Mouse (Mus musculus) embryonic stem cell, embryonic (primary cell): ENCODE data around the gene Hcn2.

Source experiments
- CTCF ChIA-PET, 4 experiments: fragments of 300-600 bp in 2 of 4; fragments of 350-600 bp in 2 of 4; sonication (Branson Sonifier 250); formaldehyde crosslinking; loops; one replicate each; lab custom pipeline; 2022; ENCODE audit warnings: inconsistent platforms in 2 of 4; lab: Charles Lee
- POLR2A ChIA-PET, 4 experiments: fragments of 300-600 bp in 2 of 4; fragments of 350-600 bp in 2 of 4; sonication (Branson Sonifier 250); formaldehyde crosslinking; loops; one replicate each; lab custom pipeline; 2022; ENCODE audit warnings: antibody characterized with exemption in 4 of 4, inconsistent platforms in 1 of 4; lab: Charles Lee

Gene Hcn2

GRCm38 (mm10) chr10:79716254-79716987, at the start of gene Hcn2:
Gene Hcn2 (plus strand): TSS chr10:79716634.
- ChIA-PET CTCF (interaction anchor here in 1 of 4 experiments (1.8 to 2.2 kb wide), 3 partner anchors 8 to 21 kb away, joined by 5 to 12 read pairs (median 6); no protein-coding TSS in a partner anchor), POLR2A (interaction anchor here in 2 of 4 experiments (1.0 to 2.4 kb wide), 2 partner anchors 12 to 13 kb away, joined by 3 to 14 read pairs; partner anchors contain the start of gene Bsg (in 1 of the 2))

DNA sequence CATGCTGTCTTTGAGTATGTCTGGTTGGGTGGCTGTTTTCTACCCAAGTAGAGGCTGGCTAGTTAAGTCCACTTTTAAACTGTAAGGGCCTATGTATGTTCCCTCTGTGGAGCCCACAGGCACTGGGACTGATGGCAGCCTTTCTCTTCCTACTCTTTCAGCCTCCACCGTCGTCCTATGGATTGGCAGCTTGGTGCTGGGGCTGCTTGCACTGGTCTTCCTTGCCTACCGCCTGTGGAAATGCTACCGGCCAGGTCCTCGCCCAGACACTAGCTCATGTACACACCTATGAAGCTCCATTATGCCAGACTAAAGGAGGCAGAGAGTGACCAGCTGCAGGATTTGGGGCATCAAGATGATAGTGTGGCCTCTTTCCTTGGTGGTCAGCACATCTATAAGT, 48.4 kb upstream of the Hcn2 start:
- ChIA-PET POLR2A (interaction anchor here in 2 of 4 experiments (0.6 to 18.2 kb wide), 7 partner anchors 14 to 969 kb away, joined by 3 to 367 read pairs (median 4); partner anchors contain the start of genes Cdc34 (in 2 of the 2) and Gzmm (in 2 of the 2)), CTCF (interaction anchor here in 3 of 4 experiments (0.8 to 8.8 kb wide), 7 partner anchors 9 to 73 kb away, joined by 3 to 57 read pairs (median 3); partner anchors contain the start of genes C2cd4c (in 1 of the 3) and Cdc34 (in 1 of the 3))

DNA sequence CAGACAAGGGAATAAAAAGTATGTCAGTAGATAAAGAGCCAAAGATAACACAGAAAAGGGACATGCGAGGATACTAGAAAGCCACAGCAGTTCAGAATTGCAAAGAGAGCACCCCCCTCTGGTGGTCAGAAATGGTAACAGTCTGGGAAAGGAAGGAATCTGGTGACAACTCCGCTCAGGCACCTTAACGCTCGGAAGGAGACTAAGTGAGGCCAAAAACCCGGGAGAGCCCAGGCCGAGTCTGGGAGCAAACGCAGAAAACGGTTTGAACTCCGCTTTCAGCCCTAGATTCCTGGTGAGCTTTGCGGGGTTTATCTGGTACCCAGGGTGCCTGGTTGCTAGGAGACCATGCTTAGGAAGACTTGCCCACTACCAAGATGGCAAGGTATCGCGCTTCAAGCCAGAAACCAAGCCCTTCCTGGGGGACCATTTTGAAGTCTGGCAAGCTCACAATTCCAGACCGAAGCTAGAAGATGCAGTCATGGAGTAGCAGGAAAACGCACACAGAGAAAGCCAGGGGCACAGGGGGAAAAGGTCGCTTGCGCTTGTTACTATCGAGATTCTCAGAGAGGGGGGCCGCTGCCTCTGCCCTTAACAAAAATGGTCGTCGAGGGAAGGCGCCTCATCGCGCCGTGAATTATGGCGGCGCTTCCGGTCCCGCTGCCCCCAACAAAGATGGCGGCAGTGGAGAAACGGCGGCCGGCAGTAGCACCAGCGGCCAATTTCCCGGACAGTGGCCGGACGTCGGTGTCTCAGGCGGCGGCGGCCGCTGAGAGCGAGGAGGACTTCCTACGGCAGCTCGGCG, 47.5 kb upstream of the Hcn2 start, which contains the start of gene Tpgs1:
Gene Tpgs1, plus strand, starts transcription at position 599 of the 805 bp plus-strand sequence.
- CTCF ChIA-PET, result interaction anchor here (0.6 to 3.1 kb wide), 14 partner anchors 10 to 1292 kb away, joined by 3 to 14 read pairs (median 4); partner anchors contain the start of genes Cdc34 (in 1 of the 4) and Wdr18 (in 1 of the 4)
- POLR2A ChIA-PET, result interaction anchor here in 3 of 4 experiments (1.0 to 18.2 kb wide), 18 partner anchors 7 to 185 kb away, joined by 3 to 367 read pairs (median 6); partner anchors contain the start of genes Cdc34 (in 3 of the 3), Bsg (in 2 of the 3), Gzmm (in 2 of the 3) and C2cd4c (in 1 of the 3)

DNA sequence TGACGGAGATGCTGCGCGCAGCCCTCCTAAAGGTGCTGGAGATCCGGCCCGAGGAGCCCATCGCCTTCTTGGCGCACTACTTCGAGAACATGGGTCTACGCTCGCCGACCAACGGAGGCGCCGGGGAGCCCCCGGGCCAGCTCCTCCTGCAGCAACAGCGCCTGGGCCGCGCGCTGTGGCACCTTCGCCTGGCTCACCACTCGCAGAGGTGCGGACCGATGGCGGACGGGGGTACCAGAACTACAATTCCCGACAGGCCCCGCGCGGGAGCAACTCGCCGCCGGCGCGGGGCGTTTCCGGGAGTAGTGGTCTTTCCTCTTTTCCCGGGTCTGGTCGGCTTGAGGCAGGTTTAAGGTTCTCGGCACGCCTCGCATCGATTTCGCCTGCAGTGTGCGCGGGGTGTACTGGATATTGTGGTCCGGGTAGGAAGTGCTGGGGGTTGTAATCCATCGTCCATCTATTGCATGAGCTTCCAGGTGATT, 46.8 kb upstream of the Hcn2 start:
- CTCF ChIA-PET, result interaction anchor here (0.6 to 3.1 kb wide), 12 partner anchors 8 to 1291 kb away, joined by 3 to 14 read pairs (median 4); partner anchors contain the start of genes Cdc34 (in 1 of the 4) and Wdr18 (in 1 of the 4)

GRCm38 (mm10) chr10:79670071-79670888, 46.2 kb upstream of the Hcn2 start:
- ChIA-PET CTCF (interaction anchor here in 3 of 4 experiments (0.6 to 3.1 kb wide), 10 partner anchors 9 to 1291 kb away, joined by 3 to 14 read pairs (median 4); partner anchors contain the start of genes Cdc34 (in 1 of the 3) and Wdr18 (in 1 of the 3)), POLR2A (interaction anchor here (0.5 to 18.2 kb wide), 42 partner anchors 8 to 699 kb away, joined by 3 to 367 read pairs (median 4); partner anchors contain the start of genes Cdc34 (in 3 of the 4), Bsg (in 2 of the 4), C2cd4c (in 2 of the 4) and Gzmm (in 2 of the 4))

More for the DNA sequence above, 46.8 kb upstream of the Hcn2 start:
- POLR2A ChIA-PET, result interaction anchor here in 3 of 4 experiments (0.9 to 18.2 kb wide), 28 partner anchors 8 to 241 kb away, joined by 3 to 367 read pairs (median 5); partner anchors contain the start of genes Cdc34 (in 3 of the 3), Bsg (in 2 of the 3), C2cd4c (in 2 of the 3) and Gzmm (in 2 of the 3)

DNA sequence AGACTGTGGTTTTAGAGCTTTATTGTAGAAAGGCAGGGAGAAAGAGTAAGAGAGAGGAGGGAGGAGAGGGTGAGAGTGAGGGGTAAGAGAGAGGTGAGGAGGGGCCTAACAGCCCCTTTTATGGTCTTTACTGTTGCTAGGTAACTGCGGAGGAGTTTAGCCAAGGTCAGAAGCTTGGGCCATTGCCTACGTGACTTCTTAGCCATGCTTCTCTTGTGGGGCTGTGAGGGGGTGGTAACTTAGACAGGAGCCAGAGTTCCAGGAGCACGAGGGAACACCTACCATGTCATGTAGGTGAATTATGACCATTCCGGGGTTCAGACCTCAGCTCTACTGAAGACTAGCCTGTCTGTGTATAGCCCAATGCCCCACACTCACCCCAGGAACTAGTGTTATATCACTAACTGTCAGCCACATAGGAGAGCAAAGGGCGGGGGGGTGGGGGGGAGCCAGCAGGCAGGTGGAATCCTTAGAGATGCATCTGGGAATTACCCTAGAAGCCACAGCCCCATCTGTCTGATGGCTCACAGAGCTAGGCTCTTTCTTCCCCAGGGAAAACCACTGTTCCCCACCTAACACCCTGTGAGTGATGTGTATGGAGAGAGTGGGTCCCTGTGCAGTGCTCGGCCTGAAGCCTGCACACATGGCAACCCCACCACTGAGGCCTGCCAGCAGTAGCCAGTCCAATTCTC, 44.9 kb upstream of the Hcn2 start:
- ChIA-PET POLR2A (interaction anchor here (0.5 to 18.2 kb wide), 51 partner anchors 9 to 1932 kb away, joined by 3 to 367 read pairs (median 4); partner anchors contain the start of genes Bsg (in 3 of the 4), Cdc34 (in 3 of the 4), C2cd4c (in 2 of the 4) and Gzmm (in 2 of the 4)), CTCF (interaction anchor here (0.6 to 3.1 kb wide), 24 partner anchors 7 to 1466 kb away, joined by 3 to 23 read pairs (median 5); partner anchors contain the start of genes Madcam1 (in 2 of the 4), Bsg (in 1 of the 4), C2cd4c (in 1 of the 4) and Cdc34 (in 1 of the 4))

DNA sequence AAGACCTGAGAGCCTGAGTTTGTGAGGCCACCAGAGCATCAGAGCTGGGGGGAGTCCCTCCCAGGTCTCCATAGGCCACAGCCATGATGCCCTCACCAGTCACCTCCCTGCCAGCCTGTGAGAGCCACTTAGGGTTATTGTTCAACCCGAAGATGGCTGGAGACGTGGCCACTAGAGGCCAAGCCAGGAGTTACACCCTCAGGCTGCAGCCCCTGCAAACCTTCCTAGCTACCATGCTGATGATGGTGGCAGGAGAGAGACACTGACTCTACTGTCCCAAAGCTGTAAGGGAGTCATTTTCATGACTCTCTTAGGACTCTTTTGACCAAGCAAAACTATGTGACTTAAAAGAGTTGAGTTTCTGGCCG, 44.4 kb upstream of the Hcn2 start:
- CTCF ChIA-PET, result interaction anchor here in 3 of 4 experiments (0.6 to 2.6 kb wide), 21 partner anchors 7 to 163 kb away, joined by 3 to 23 read pairs (median 5); partner anchors contain the start of genes Madcam1 (in 2 of the 3), Bsg (in 1 of the 3), C2cd4c (in 1 of the 3) and Cdc34 (in 1 of the 3)
- POLR2A ChIA-PET, result interaction anchor here in 3 of 4 experiments (0.6 to 18.2 kb wide), 40 partner anchors 8 to 482 kb away, joined by 3 to 367 read pairs (median 4); partner anchors contain the start of genes Bsg (in 3 of the 3), Cdc34 (in 3 of the 3), Gzmm (in 2 of the 3) and C2cd4c (in 1 of the 3)

GRCm38 (mm10) chr10:79673054-79673453, 43.4 kb upstream of the Hcn2 start:
- CTCF ChIA-PET, result interaction anchor here in 3 of 4 experiments (0.6 to 2.6 kb wide), 22 partner anchors 8 to 572 kb away, joined by 3 to 23 read pairs (median 5); partner anchors contain the start of genes Madcam1 (in 3 of the 3), Bsg (in 1 of the 3), C2cd4c (in 1 of the 3) and Cdc34 (in 1 of the 3)
- POLR2A ChIA-PET, result interaction anchor here (0.5 to 18.2 kb wide), 31 partner anchors 8 to 1593 kb away, joined by 3 to 367 read pairs (median 4); partner anchors contain the start of genes Bsg (in 3 of the 4), Cdc34 (in 3 of the 4), C2cd4c (in 2 of the 4) and Gzmm (in 2 of the 4)

GRCm38 (mm10) chr10:79675346-79676035, 40.9 kb upstream of the Hcn2 start:
- ChIA-PET CTCF (interaction anchor here in 2 of 4 experiments (0.6 to 1.7 kb wide), 4 partner anchors 14 to 116 kb away, joined by 3 to 7 read pairs (median 4); no protein-coding TSS in a partner anchor), POLR2A (interaction anchor here (0.6 to 18.2 kb wide), 16 partner anchors 8 to 1407 kb away, joined by 3 to 367 read pairs (median 5); partner anchors contain the start of genes Madcam1 (in 2 of the 4), Bsg (in 1 of the 4), C2cd4c (in 1 of the 4) and Cdc34 (in 1 of the 4))

DNA sequence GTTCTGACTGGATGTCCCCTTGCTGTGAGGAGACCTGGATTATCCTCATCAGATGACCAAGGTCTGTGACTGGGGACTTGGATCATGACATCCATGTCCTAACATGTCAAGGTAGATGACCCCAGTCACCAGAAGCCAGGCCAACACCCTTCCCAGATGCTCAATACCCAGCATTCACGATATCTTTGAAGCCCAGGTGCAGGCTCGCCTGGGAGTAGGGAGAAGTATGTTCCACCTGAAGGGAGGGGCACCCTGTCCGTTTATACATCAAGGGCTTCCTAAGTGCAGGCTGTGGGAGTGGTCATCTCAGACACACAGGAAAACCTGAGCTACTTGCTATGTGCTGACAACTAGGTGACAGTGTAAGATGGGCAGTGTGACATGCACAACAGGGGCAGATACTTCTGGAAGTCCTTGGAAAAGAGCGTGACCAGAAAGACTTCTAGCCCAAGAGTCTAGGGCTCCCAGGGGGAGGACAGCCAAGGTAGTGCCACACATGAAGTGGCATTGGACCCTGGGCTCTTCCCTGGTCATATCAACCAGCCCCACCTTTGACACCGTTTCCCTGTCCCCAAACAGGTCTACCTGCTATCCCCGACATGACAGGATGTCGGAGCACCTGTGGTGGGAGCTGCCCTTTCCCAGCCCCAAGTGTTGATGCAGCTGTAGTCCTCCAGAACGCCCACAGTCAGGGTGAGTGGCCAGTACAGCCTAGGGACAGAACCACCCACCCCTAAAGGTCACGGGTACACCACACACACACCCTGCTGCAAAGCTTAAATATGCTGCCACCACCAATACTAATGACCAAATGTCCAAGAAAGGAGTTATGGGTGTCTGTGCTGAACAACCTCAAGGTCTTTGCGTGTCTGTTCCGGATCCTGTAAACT, 35.6 kb upstream of the Hcn2 start:
- ChIA-PET POLR2A (interaction anchor here (0.6 to 19.9 kb wide), 49 partner anchors 9 to 1256 kb away, joined by 3 to 367 read pairs (median 5); partner anchors contain the start of genes Bsg (in 3 of the 4), C2cd4c (in 3 of the 4), Tpgs1 (in 3 of the 4) and Madcam1 (in 2 of the 4)), CTCF (interaction anchor here in 3 of 4 experiments (0.6 to 4.6 kb wide), 13 partner anchors 8 to 99 kb away, joined by 3 to 57 read pairs (median 5); partner anchors contain the start of genes Bsg (in 1 of the 3), Madcam1 (in 1 of the 3) and Tpgs1 (in 1 of the 3))

DNA sequence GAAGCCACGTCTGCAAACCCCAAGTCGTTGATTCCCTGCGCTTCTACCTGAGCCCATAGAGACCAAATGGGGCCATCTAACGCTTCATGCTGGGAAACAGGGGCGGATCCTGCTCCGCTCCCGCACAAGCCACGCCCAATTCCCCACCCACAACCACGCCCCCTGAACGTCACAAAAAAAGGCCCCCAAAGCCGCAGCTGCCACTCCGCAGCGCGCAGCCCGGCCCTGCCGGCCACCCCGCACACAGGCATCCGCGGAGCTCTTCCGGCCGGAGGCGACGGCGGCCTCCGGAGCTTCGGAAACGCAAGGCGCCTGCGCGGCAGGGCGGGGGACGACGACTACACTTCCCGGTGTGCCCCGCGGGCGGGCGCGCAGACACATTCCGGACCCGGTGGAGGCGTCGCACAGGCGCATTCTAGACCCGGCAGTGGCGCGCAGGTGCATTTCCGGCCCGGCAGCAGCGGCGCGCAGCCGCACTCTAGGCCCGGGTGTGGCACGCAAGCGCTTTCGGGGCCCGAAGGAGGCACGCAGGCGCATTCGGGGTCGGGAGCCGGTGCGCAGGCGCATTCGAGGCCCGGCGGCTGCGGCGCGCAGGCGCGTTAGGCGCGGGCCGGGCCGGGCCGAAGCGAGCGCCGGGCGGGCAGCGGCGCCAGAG, 34.7 kb upstream of the Hcn2 start, which contains the start of gene Cdc34:
Gene Cdc34, plus strand, starts transcription at position 605 of the 655 bp plus-strand sequence.
- POLR2A ChIA-PET, result interaction anchor here (0.5 to 19.9 kb wide), 56 partner anchors 8 to 1257 kb away, joined by 3 to 367 read pairs (median 4); partner anchors contain the start of genes Bsg (in 3 of the 4), C2cd4c (in 3 of the 4), Tpgs1 (in 3 of the 4) and Madcam1 (in 2 of the 4)
- CTCF ChIA-PET, result interaction anchor here in 3 of 4 experiments (0.6 to 4.6 kb wide), 17 partner anchors 9 to 1019 kb away, joined by 3 to 57 read pairs (median 5); partner anchors contain the start of genes Madcam1 (in 2 of the 3), Bsg (in 1 of the 3) and Tpgs1 (in 1 of the 3)

DNA sequence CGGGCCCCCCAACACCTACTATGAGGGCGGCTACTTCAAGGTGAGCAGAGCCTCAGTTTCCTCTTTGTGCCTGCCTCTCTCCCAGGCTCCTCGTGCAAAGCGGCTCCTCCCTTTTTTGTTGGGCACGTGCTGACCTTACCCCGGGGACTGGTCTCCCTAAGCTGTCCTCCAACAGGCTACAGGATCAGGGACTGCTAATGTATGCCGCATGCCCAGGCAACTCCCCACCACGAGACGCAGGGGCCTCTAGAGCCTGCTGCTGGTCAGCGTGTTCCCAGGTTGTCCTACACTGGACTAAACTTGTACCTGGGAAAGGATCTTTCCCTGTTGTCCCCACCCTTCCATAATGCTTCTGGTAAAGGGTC, 33.9 kb upstream of the Hcn2 start:
- CTCF ChIA-PET, result interaction anchor here in 3 of 4 experiments (0.5 to 4.6 kb wide), 35 partner anchors 9 to 1199 kb away, joined by 3 to 57 read pairs (median 5); partner anchors contain the start of genes Bsg (in 2 of the 3), Madcam1 (in 2 of the 3) and Tpgs1 (in 1 of the 3)
- POLR2A ChIA-PET, result interaction anchor here (0.5 to 19.9 kb wide), 35 partner anchors 8 to 1258 kb away, joined by 3 to 367 read pairs (median 5); partner anchors contain the start of genes Tpgs1 (in 3 of the 4), Bsg (in 2 of the 4), Madcam1 (in 2 of the 4) and Fgf22 (in 1 of the 4)
